Mouse (Mus musculus): ENCODE data around the gene Foxn1. TPM values are rescaled to one million over a fixed set of nuclear protein-coding genes. Genes with fewer than 3 reads are reported as not detected.

Foxn1 gene
- total RNA-seq, 1 experiment: not detected

DNA sequence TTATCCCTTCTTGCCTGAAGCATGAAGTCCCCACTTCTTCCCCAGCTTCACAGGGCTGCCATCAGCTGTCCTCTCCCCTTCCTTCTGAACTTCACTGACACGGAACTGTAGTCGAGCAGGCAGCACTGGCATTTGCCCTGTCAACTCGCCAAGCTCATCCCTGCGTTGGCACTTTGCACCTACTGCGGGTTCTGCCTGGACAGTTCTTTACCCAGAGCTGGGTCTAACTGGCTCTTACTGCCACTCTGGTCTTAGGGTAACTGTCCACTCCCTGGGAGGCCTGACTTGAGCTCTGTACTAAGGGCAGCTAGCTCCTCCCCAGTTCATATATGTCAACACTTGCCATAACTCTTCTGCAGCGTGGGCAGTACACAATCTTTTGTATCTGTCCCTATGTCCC is 30.5 kb upstream of the Foxn1 start:
- in situ Hi-C loops (cut with MboI; ENCODE audit: low sequenced_read_pairs in 2 of 2, unreplicated experiment in 2 of 2): no loop called here
- no peaks in the 10 kb centered on the region for H3K9me3 ChIP-seq (ENCODE audit: control insufficient read depth, insufficient read depth, low read depth, low read length)

GRCm38 (mm10) chr11:78412861-78413260 is 26.5 kb upstream of the Foxn1 start:
- DNase-seq (ENCODE audit: low read depth, low spot score): no peak
- in situ Hi-C loops (cut with MboI; ENCODE audit: low sequenced_read_pairs in 2 of 2, unreplicated experiment in 2 of 2): no loop called here
- Histone ChIP-seq H3K4me1 (ENCODE audit: control insufficient read depth in 2 of 2, insufficient read depth in 2 of 2, low read length in 2 of 2, poor library complexity in 1 of 2) (0 out of 4 replicates have a peak, but pooled peaks cover 0 to 2% of the 10 kb centered on the region in 2 experiments), H3K36me3 (ENCODE audit: control insufficient read depth, insufficient read depth, low read length, poor library complexity, severe bottlenecking) (no peaks in the 10 kb centered on the region), H3K9ac (ENCODE audit: insufficient read depth, low read depth, low read length, poor library complexity, severe bottlenecking) (no peak overlapping the region), H3K9me3 (ENCODE audit: control insufficient read depth, insufficient read depth, low read depth, low read length) (no peaks in the 10 kb centered on the region), H3K27ac (ENCODE audit: insufficient read depth, low read depth, low read length, poor library complexity, severe bottlenecking) (no peak overlapping the region), H3K4me3 (ENCODE audit: insufficient read depth in 1 of 2, low read depth in 1 of 2, low read length in 2 of 2, poor library complexity in 1 of 2, severe bottlenecking in 1 of 2) (no peak overlapping the region)
- TF ChIP-seq ZC3H11A (IDR thresholded peaks at IDR 0.05; ENCODE audit: borderline replicate concordance, low read depth, low read length) (no peak), MAFK (IDR thresholded peaks at IDR 0.05; ENCODE audit: insufficient read depth, low read depth, low read length) (no peak)

More for the DNA sequence above, 30.5 kb upstream of the Foxn1 start:
- H3K4me3 ChIP-seq (ENCODE audit: insufficient read depth in 1 of 2, low read depth in 1 of 2, low read length in 2 of 2, poor library complexity in 1 of 2, severe bottlenecking in 1 of 2): no peak overlapping the region
- H3K27ac ChIP-seq (ENCODE audit: insufficient read depth, low read depth, low read length, poor library complexity, severe bottlenecking): no peak overlapping the region
- peaks cover 7 to 20% of the 10 kb centered on the region in 2 experiments for H3K4me1 ChIP-seq (ENCODE audit: control insufficient read depth in 2 of 2, insufficient read depth in 2 of 2, low read length in 2 of 2, poor library complexity in 1 of 2)
- no peak for DNase-seq (ENCODE audit: low read depth, low spot score)
- TF ChIP-seq ZNF384 (IDR thresholded peaks at IDR 0.05; ENCODE audit: low read depth, low read length) (no peak), ZC3H11A (IDR thresholded peaks at IDR 0.05; ENCODE audit: borderline replicate concordance, low read depth, low read length) (no peak), HCFC1 (IDR thresholded peaks at IDR 0.05; ENCODE audit: borderline replicate concordance, insufficient read depth, low read length) (no peak), MAFK (IDR thresholded peaks at IDR 0.05; ENCODE audit: insufficient read depth, low read depth, low read length) (no peak), CHD2 (IDR thresholded peaks at IDR 0.05; ENCODE audit: low read depth, low read length) (no peak)
- H3K36me3 ChIP-seq (ENCODE audit: control insufficient read depth, insufficient read depth, low read length, poor library complexity, severe bottlenecking): no peaks in the 10 kb centered on the region
- no peak overlapping the region for H3K9ac ChIP-seq (ENCODE audit: insufficient read depth, low read depth, low read length, poor library complexity, severe bottlenecking)

GRCm38 (mm10) chr11:78412324-78412850 is 26.0 kb upstream of the Foxn1 start:
- DNase-seq (ENCODE audit: low read depth, low spot score): no peak
- no peak overlapping the region for H3K9ac ChIP-seq (ENCODE audit: insufficient read depth, low read depth, low read length, poor library complexity, severe bottlenecking)
- in situ Hi-C loops (cut with MboI; ENCODE audit: low sequenced_read_pairs in 2 of 2, unreplicated experiment in 2 of 2): no loop called here
- no peak overlapping the region for H3K4me3 ChIP-seq (ENCODE audit: insufficient read depth in 1 of 2, low read depth in 1 of 2, low read length in 2 of 2, poor library complexity in 1 of 2, severe bottlenecking in 1 of 2)
- no peaks in the 10 kb centered on the region for H3K36me3 ChIP-seq (ENCODE audit: control insufficient read depth, insufficient read depth, low read length, poor library complexity, severe bottlenecking)
- no peaks in the 10 kb centered on the region for H3K9me3 ChIP-seq (ENCODE audit: control insufficient read depth, insufficient read depth, low read depth, low read length)
- no peak for TF ChIP-seq ZNF384 (IDR thresholded peaks at IDR 0.05; ENCODE audit: low read depth, low read length)
- no peak for TF ChIP-seq CHD2 (IDR thresholded peaks at IDR 0.05; ENCODE audit: low read depth, low read length)
- 0 out of 4 replicates have a peak, but pooled peaks cover 0 to 2% of the 10 kb centered on the region in 2 experiments for H3K4me1 ChIP-seq (ENCODE audit: control insufficient read depth in 2 of 2, insufficient read depth in 2 of 2, low read length in 2 of 2, poor library complexity in 1 of 2)
- H3K27ac ChIP-seq (ENCODE audit: insufficient read depth, low read depth, low read length, poor library complexity, severe bottlenecking): no peak overlapping the region

DNA sequence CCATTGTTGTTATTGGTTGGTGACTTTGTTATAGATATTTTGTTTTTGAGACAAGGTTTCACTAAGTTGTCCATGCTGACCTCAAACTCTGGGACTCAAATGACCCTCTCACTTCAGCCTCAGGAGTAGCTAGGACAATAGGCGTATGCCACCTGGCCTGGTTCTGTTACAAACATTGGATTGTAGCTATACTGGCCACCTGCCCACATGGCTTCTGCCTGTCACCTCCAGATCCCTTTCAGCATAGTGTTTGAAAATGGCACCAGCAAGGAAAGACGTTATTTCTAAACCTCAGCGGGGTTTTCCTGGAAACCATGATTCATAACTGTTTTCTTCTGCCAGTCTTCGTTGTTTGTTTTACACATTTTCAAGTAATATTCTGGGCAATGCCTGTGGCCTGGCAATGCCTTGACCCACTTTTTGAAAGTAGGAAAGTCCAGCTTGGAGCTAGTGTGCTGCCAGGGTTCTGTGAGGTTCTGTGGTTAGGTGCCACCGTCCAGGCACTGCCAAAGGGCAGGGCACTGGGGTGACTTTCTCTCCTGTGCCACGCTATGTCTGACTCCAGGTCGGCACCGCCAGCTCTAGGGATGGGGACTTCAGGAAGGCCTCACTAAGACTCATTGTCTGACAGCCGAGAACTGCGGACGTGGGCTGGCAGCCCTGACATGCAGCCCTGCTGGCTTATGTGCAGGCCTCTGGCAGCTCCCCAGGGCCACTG is 25.4 kb upstream of the Foxn1 start:
- Histone ChIP-seq H3K4me3 (ENCODE audit: insufficient read depth in 1 of 2, low read depth in 1 of 2, low read length in 2 of 2, poor library complexity in 1 of 2, severe bottlenecking in 1 of 2) (no peak overlapping the region), H3K27ac (ENCODE audit: insufficient read depth, low read depth, low read length, poor library complexity, severe bottlenecking) (no peak overlapping the region), H3K9ac (ENCODE audit: insufficient read depth, low read depth, low read length, poor library complexity, severe bottlenecking) (no peak overlapping the region), H3K4me1 (ENCODE audit: control insufficient read depth in 2 of 2, insufficient read depth in 2 of 2, low read length in 2 of 2, poor library complexity in 1 of 2) (0 out of 4 replicates have a peak, but pooled peaks cover 0 to 2% of the 10 kb centered on the region in 2 experiments), H3K36me3 (ENCODE audit: control insufficient read depth, insufficient read depth, low read length, poor library complexity, severe bottlenecking) (no peaks in the 10 kb centered on the region), H3K9me3 (ENCODE audit: control insufficient read depth, insufficient read depth, low read depth, low read length) (no peaks in the 10 kb centered on the region)
- DNase-seq (ENCODE audit: low read depth, low spot score): no peak
- TF ChIP-seq ZNF384 (IDR thresholded peaks at IDR 0.05; ENCODE audit: low read depth, low read length) (no peak), HCFC1 (IDR thresholded peaks at IDR 0.05; ENCODE audit: borderline replicate concordance, insufficient read depth, low read length) (no peak), CHD2 (IDR thresholded peaks at IDR 0.05; ENCODE audit: low read depth, low read length) (no peak), ZC3H11A (IDR thresholded peaks at IDR 0.05; ENCODE audit: borderline replicate concordance, low read depth, low read length) (no peak), MAFK (IDR thresholded peaks at IDR 0.05; ENCODE audit: insufficient read depth, low read depth, low read length) (no peak)
- in situ Hi-C loops (cut with MboI; ENCODE audit: low sequenced_read_pairs in 2 of 2, unreplicated experiment in 2 of 2): no loop called here

Data from ES-E14 (cell line).